Mouse (Mus musculus): ENCODE measurements around the gene Daam2. TPM values are rescaled to one million over a fixed set of nuclear protein-coding genes. Genes with fewer than 3 reads are reported as not detected.

Daam2 gene
- polyA plus RNA-seq, 1 experiment from 2014 or later: 6.1 TPM

DNA sequence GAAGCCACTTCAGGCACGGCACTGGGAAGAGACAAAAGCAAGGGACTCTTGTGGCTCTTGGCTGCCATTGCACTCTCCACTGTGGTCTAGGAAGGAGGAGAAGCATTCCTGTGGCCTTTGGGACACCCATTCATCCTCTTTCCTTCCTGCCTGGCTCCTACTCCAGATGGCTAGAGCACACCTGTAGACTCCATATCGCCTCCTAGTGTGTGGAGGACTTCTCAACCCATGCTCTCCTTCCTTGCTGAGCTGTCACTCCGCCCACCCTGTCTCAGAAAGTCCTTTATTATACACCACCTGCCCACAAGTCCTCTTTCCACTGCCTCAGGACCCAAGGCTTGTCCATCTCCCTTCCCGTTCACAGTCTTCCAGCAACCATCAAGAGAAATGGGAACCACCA, 70.9 kb downstream of the Daam2 start:
- Histone ChIP-seq H3K4me2 (ENCODE audit: low read length) (no peak overlapping the region), H3K9ac (ENCODE audit: low read length) (no peak overlapping the region), H3K27me3 (replicated peaks; ENCODE audit: control insufficient read depth, insufficient read depth, low read length) (no peaks in the 10 kb centered on the region), H3K4me3 (ENCODE audit: low read depth, low read length) (no peak overlapping the region), H3K36me3 (ENCODE audit: control insufficient read depth, insufficient read depth, low read length) (peaks cover 23% of the 10 kb centered on the region), H3K9me3 (ENCODE audit: control insufficient read depth, low read length) (no peaks in the 10 kb centered on the region), H3K27ac (ENCODE audit: low read depth) (no peak overlapping the region), H3K4me1 (replicated peaks; ENCODE audit: control insufficient read depth, insufficient read depth, low read length) (no peaks in the 10 kb centered on the region)
- no peak for DNase-seq (ENCODE audit: low spot score)
- 95% methylated on average over 4 of the region's 4 CpGs for WGBS
- ATAC-seq (replicated peaks; ENCODE audit: low FRiP score, low TSS enrichment, low read depth): no peak

DNA sequence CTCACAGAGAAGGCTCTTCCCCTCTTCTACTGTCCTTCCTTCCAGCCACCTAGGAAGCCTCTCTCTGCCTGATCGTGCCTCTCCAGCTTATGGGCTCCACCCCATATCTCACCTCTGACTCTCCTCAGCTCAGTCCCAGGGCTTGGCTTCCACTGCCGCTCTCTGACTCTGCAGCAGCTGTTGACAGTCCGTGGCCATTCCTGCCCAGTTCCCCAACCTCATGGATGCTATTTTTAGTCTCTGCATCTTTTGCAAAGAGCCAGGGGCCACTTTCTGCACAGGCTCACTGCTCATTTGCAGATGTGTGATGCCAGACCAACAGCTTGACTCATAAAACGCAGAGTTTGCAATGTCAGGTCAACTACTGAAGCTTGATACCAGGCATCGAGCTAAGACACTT, 75.0 kb downstream of the Daam2 start:
- H3K4me2 ChIP-seq (ENCODE audit: low read length): no peak overlapping the region
- H3K36me3 ChIP-seq (ENCODE audit: control insufficient read depth, insufficient read depth, low read length): peaks cover 30% of the 10 kb centered on the region
- DNase-seq (ENCODE audit: low spot score) (no peak), ATAC-seq (replicated peaks; ENCODE audit: low FRiP score, low TSS enrichment, low read depth) (no peak)
- H3K4me1 ChIP-seq (replicated peaks; ENCODE audit: control insufficient read depth, insufficient read depth, low read length): no peaks in the 10 kb centered on the region
- H3K4me3 ChIP-seq (ENCODE audit: low read depth, low read length): no peak overlapping the region
- no peak overlapping the region for H3K9ac ChIP-seq (ENCODE audit: low read length)
- no peaks in the 10 kb centered on the region for H3K27me3 ChIP-seq (replicated peaks; ENCODE audit: control insufficient read depth, insufficient read depth, low read length)
- H3K9me3 ChIP-seq (ENCODE audit: control insufficient read depth, low read length): no peaks in the 10 kb centered on the region
- H3K27ac ChIP-seq (ENCODE audit: low read depth): no peak overlapping the region
- 65% methylated on average over 5 of the region's 5 CpGs for WGBS

DNA sequence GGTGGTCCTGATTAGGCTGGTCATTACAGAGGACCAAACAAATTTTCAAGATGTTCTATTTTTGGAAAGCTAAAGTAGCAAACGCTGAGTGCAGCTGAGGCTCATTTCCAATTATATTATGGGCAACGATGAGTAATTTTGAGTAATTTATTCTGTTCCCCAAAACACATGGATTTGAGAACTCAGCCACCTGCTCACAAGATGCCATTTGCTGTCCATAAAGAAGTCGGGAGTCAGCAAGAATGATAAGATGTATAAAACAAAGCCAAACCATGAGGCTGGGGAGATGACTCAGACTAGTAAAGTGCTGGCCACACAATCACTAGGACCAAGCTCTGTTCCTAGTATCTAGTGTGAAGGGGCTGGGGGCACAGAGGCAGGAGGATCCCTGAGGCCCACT, 79.7 kb downstream of the Daam2 start:
- H3K36me3 ChIP-seq (ENCODE audit: control insufficient read depth, insufficient read depth, low read length): peaks cover 37% of the 10 kb centered on the region
- no peaks in the 10 kb centered on the region for H3K9me3 ChIP-seq (ENCODE audit: control insufficient read depth, low read length)
- no peaks in the 10 kb centered on the region for H3K4me1 ChIP-seq (replicated peaks; ENCODE audit: control insufficient read depth, insufficient read depth, low read length)
- DNase-seq (ENCODE audit: low spot score): no peak
- H3K4me2 ChIP-seq (ENCODE audit: low read length): no peak overlapping the region
- no peak overlapping the region for H3K4me3 ChIP-seq (ENCODE audit: low read depth, low read length)
- WGBS: 80% methylated on average over 3 of the region's 3 CpGs
- no peak overlapping the region for H3K27ac ChIP-seq (ENCODE audit: low read depth)
- H3K9ac ChIP-seq (ENCODE audit: low read length): no peak overlapping the region
- H3K27me3 ChIP-seq (replicated peaks; ENCODE audit: control insufficient read depth, insufficient read depth, low read length): no peaks in the 10 kb centered on the region
- no peak for ATAC-seq (replicated peaks; ENCODE audit: low FRiP score, low TSS enrichment, low read depth)

DNA sequence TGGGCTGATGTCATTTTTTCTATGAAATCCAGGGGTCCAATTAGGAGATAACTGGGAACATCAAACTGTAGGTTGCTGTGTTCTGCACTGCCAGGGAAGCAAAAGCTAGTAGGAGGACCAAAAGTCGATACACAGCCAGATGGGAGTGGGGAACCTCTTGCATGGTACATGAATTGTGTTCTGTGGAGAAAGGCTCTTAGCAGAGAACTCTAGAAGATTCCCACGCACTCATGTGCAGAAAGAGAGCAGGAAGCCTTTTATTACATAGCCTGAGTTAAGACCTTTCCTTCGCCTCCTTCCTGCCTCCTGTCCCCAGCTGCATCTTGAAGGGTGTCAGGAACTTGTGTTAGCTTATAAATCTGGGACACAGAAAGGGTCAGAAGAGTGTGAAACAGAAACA, 82.3 kb downstream of the Daam2 start:
- Histone ChIP-seq H3K4me3 (ENCODE audit: low read depth, low read length) (no peak overlapping the region), H3K9ac (ENCODE audit: low read length) (no peak overlapping the region), H3K4me2 (ENCODE audit: low read length) (no peak overlapping the region), H3K27me3 (replicated peaks; ENCODE audit: control insufficient read depth, insufficient read depth, low read length) (no peaks in the 10 kb centered on the region), H3K9me3 (ENCODE audit: control insufficient read depth, low read length) (no peaks in the 10 kb centered on the region), H3K27ac (ENCODE audit: low read depth) (no peak overlapping the region), H3K36me3 (ENCODE audit: control insufficient read depth, insufficient read depth, low read length) (peaks cover 34% of the 10 kb centered on the region), H3K4me1 (replicated peaks; ENCODE audit: control insufficient read depth, insufficient read depth, low read length) (no peaks in the 10 kb centered on the region)
- DNase-seq (ENCODE audit: low spot score): no peak
- ATAC-seq (replicated peaks; ENCODE audit: low FRiP score, low TSS enrichment, low read depth): no peak
- WGBS: 70% methylated on average over 3 of the region's 3 CpGs

DNA sequence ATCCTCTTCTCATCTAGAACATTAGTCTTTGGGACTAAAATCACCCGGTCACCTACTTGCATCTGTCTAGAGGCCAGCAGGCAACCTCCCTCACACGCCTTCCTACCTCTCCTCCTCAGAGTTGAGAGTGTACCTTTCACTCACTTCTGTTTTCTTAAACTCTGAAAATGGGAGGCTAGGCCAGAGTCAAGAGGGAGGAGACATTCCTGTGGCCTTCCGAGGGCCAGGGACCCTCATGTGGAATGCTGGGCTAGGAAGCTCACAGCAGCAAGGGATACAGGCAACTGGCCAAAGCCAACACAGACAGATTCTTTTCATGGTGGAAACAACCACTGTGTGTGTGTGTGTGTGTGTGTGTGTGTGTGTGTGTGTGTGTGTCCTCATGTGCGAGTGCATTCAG, 86.8 kb downstream of the Daam2 start:
- DNase-seq (ENCODE audit: low spot score): no peak
- Histone ChIP-seq H3K9me3 (ENCODE audit: control insufficient read depth, low read length) (no peaks in the 10 kb centered on the region), H3K4me2 (ENCODE audit: low read length) (no peak overlapping the region), H3K36me3 (ENCODE audit: control insufficient read depth, insufficient read depth, low read length) (peaks cover 23% of the 10 kb centered on the region), H3K27ac (ENCODE audit: low read depth) (no peak overlapping the region), H3K27me3 (replicated peaks; ENCODE audit: control insufficient read depth, insufficient read depth, low read length) (no peaks in the 10 kb centered on the region), H3K4me1 (replicated peaks; ENCODE audit: control insufficient read depth, insufficient read depth, low read length) (no peaks in the 10 kb centered on the region), H3K9ac (ENCODE audit: low read length) (no peak overlapping the region), H3K4me3 (ENCODE audit: low read depth, low read length) (no peak overlapping the region)
- 74% methylated on average over 4 of the region's 4 CpGs for WGBS
- ATAC-seq (replicated peaks; ENCODE audit: low FRiP score, low TSS enrichment, low read depth): no peak

DNA sequence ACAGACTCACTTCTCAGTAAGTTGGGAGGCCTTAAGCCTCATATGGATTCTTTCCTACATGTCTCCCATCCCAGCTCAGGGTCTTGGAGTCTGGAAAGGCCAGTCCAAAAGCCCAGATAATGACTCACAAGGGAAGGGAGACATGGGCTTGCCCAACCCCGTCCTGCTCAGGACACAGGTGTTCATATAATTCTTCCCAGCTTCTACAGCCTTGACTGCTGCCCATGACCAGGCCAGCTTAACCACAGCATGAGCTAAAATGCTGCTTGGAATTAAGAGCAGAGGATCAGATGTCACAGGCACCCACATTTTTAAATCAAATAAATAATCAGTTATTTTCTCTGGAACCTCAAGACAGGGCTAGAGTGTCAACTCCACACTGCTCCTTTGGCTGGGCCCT, 89.0 kb downstream of the Daam2 start:
- 88% methylated on average over 1 of the region's 1 CpGs for WGBS
- ATAC-seq (replicated peaks; ENCODE audit: low FRiP score, low TSS enrichment, low read depth): no peak

DNA sequence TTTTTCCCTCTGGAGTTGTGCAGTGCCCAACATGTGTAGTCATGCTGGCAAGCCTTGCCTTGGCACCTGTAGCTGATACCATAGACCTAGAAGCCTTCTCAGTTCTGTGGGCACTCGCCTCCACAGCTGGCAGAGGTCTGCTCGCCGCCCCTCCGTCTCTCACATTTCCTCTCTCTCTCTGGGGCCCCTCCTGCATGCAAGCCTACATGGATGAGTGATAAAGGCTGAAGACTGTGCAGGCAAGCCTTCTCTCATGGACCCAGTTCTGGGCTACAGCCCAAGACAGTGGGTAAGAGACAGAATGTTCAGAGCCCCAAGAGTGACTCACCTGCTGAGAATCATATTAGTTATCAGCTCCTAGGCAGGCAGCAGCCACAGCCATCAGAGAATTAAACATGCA, 90.1 kb downstream of the Daam2 start:
- no peaks in the 10 kb centered on the region for H3K4me1 ChIP-seq (replicated peaks; ENCODE audit: control insufficient read depth, insufficient read depth, low read length)

More for the DNA sequence above, 89.0 kb downstream of the Daam2 start:
- no peak overlapping the region for H3K4me3 ChIP-seq (ENCODE audit: low read depth, low read length)
- H3K36me3 ChIP-seq (ENCODE audit: control insufficient read depth, insufficient read depth, low read length): peaks cover 25% of the 10 kb centered on the region
- no peaks in the 10 kb centered on the region for H3K4me1 ChIP-seq (replicated peaks; ENCODE audit: control insufficient read depth, insufficient read depth, low read length)
- no peak overlapping the region for H3K27ac ChIP-seq (ENCODE audit: low read depth)
- H3K9ac ChIP-seq (ENCODE audit: low read length): no peak overlapping the region
- H3K9me3 ChIP-seq (ENCODE audit: control insufficient read depth, low read length): no peaks in the 10 kb centered on the region
- DNase-seq (ENCODE audit: low spot score): no peak
- H3K4me2 ChIP-seq (ENCODE audit: low read length): no peak overlapping the region
- no peaks in the 10 kb centered on the region for H3K27me3 ChIP-seq (replicated peaks; ENCODE audit: control insufficient read depth, insufficient read depth, low read length)

DNA sequence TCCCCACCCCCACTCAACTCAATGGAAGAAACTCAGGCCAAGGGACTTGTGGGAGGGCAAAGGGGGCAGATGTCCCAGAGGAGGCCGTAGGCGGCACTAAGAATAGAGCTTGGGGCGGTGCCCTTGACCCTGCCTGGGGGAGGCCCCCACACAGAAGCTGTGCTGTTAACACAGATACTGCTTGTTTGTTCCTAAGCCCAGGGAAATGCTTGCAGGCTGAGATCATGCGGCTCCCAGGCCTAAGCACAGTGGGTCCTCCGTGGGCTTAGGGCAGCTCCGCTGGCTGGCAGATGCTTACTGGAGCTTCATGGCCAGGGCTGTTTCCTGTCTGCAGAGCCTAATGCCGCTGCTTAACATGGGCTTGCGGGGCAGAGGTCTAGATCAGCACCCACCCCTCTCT, 91.5 kb downstream of the Daam2 start:
- H3K9ac ChIP-seq (ENCODE audit: low read length): no peak overlapping the region
- H3K27ac ChIP-seq (ENCODE audit: low read depth): no peak overlapping the region
- 47% methylated on average over 8 of the region's 8 CpGs for WGBS
- H3K27me3 ChIP-seq (replicated peaks; ENCODE audit: control insufficient read depth, insufficient read depth, low read length): no peaks in the 10 kb centered on the region
- no peaks in the 10 kb centered on the region for H3K4me1 ChIP-seq (replicated peaks; ENCODE audit: control insufficient read depth, insufficient read depth, low read length)
- no peak overlapping the region for H3K4me3 ChIP-seq (ENCODE audit: low read depth, low read length)
- H3K36me3 ChIP-seq (ENCODE audit: control insufficient read depth, insufficient read depth, low read length): peaks cover 10% of the 10 kb centered on the region
- ATAC-seq (replicated peaks; ENCODE audit: low FRiP score, low TSS enrichment, low read depth) (peak; percentile 72; the same call in 1 of the 2 replicates), DNase-seq (ENCODE audit: low spot score) (no peak)
- H3K4me2 ChIP-seq (ENCODE audit: low read length): no peak overlapping the region
- no peaks in the 10 kb centered on the region for H3K9me3 ChIP-seq (ENCODE audit: control insufficient read depth, low read length)

More for the DNA sequence above, 90.1 kb downstream of the Daam2 start:
- no peak overlapping the region for H3K27ac ChIP-seq (ENCODE audit: low read depth)
- no peaks in the 10 kb centered on the region for H3K27me3 ChIP-seq (replicated peaks; ENCODE audit: control insufficient read depth, insufficient read depth, low read length)
- peaks cover 17% of the 10 kb centered on the region for H3K36me3 ChIP-seq (ENCODE audit: control insufficient read depth, insufficient read depth, low read length)
- WGBS: 89% methylated on average over 4 of the region's 4 CpGs
- H3K4me2 ChIP-seq (ENCODE audit: low read length): no peak overlapping the region
- H3K9ac ChIP-seq (ENCODE audit: low read length): no peak overlapping the region
- DNase-seq (ENCODE audit: low spot score) (no peak), ATAC-seq (replicated peaks; ENCODE audit: low FRiP score, low TSS enrichment, low read depth) (no peak)
- no peak overlapping the region for H3K4me3 ChIP-seq (ENCODE audit: low read depth, low read length)
- no peaks in the 10 kb centered on the region for H3K9me3 ChIP-seq (ENCODE audit: control insufficient read depth, low read length)

DNA sequence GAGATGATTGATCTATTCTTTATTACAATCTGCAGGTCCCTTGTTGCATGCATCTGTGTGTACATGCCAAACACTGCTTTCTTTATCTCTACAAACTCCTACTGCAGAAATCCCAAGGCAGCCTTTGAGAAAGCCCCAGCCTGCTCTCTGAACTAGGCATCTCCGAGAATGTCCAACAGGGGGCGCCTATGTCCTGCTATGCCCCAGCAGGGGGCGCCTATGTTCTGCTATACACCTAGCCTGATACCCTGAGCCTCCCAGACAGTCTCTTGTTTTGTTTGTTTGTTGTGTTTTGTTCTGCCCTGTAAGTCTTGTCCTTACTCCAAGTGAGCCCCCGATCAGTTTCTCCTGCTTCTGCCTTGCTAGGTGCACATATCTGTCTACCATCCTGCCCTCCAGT, 95.9 kb downstream of the Daam2 start:
- H3K4me1 ChIP-seq (replicated peaks; ENCODE audit: control insufficient read depth, insufficient read depth, low read length): no peaks in the 10 kb centered on the region
- H3K36me3 ChIP-seq (ENCODE audit: control insufficient read depth, insufficient read depth, low read length): peaks cover 18% of the 10 kb centered on the region; the same call in 1 of the 2 replicates
- H3K9ac ChIP-seq (ENCODE audit: low read length): no peak overlapping the region
- no peaks in the 10 kb centered on the region for H3K9me3 ChIP-seq (ENCODE audit: control insufficient read depth, low read length)
- no peak overlapping the region for H3K4me3 ChIP-seq (ENCODE audit: low read depth, low read length)
- no peaks in the 10 kb centered on the region for H3K27me3 ChIP-seq (replicated peaks; ENCODE audit: control insufficient read depth, insufficient read depth, low read length)
- no peak overlapping the region for H3K27ac ChIP-seq (ENCODE audit: low read depth)
- ATAC-seq (replicated peaks; ENCODE audit: low FRiP score, low TSS enrichment, low read depth) (no peak), DNase-seq (ENCODE audit: low spot score) (peak; percentile 92)
- 31% methylated on average over 4 of the region's 4 CpGs for WGBS
- H3K4me2 ChIP-seq (ENCODE audit: low read length): no peak overlapping the region

All from intestine, embryonic 14.5 days (tissue).